10 mouse cellular contexts compared by ENCODE assay signal in the genomic region with DNA sequence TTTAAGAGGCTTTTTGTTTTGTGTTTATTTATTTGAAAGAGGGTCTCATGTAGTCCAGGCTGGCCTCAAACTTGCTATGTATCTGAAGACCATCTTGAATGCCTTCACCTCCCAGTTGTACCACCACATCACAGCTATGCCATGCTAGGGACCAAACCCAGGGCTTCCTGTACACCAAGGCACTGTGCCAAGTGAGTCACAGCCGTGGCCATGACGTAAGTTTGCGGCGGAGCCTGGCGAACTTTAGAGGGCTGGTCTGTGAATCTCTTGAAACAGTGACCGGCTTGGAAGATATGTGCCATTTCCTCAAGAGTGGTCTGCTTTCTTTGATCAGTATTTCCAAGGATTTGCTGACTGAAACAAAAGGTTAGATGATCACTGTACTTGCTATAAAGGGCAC. TPM values are rescaled to one million over a fixed set of nuclear protein-coding genes. Genes with fewer than 3 reads are reported as not detected.
DNase-seq lines count a peak whose midpoint lies in the region; ATAC-seq and TF ChIP-seq lines count a peak whose summit lies in the region.
"Had no signal": no experiment of that assay in that cellular context is flagged by ENCODE, and none has a peak within 500 bp of the region (broad histone marks: within the 10 kb centered on the region; RNA-seq: fewer than 3 reads in every experiment).

No protein-coding gene starts in this region.

- no peak overlapping the region for H3K4me2 ChIP-seq in liver, embryonic 12.5 days
- no peak overlapping the region for H3K4me2 ChIP-seq in liver, embryonic 11.5 days
- peak overlapping the region; percentile 58 for H3K4me2 ChIP-seq in myocyte (ENCODE audit: low read depth)

- peaks cover 14% of the 10 kb centered on the region for H3K36me3 ChIP-seq in liver, embryonic 12.5 days
- H3K36me3 ChIP-seq in liver, embryonic 11.5 days (ENCODE audit: control insufficient read depth, insufficient read depth, low read length) = no peaks in the 10 kb centered on the region
- H3K36me3 ChIP-seq in myocyte (ENCODE audit: control insufficient read depth, insufficient read depth) = no peaks in the 10 kb centered on the region

- no peak for DNase-seq in liver, embryonic 11.5 days (ENCODE audit: low spot score)
- peak; percentile 85 to 95 for DNase-seq in adrenal gland, adult (ENCODE audit: inconsistent age in 2 of 2, low spot score in 1 of 2)
- DNase-seq in heart, postnatal 4 days = peak; percentile 61
- DNase-seq in neural tube, embryonic 10.5 days (ENCODE audit: extremely low spot score, low spot score) = no peak
- no peak for DNase-seq in frontal cortex, postnatal 25 days (ENCODE audit: low spot score in 2 of 2)
- no peak for DNase-seq in B cell, adult 2 months
- DNase-seq: cerebellum, postnatal 36 days; thymus, postnatal 4 days had no signal

- H3K9ac ChIP-seq in liver, embryonic 12.5 days = peak overlapping the region; percentile 8; the same call in 1 of the 2 replicates
- no peak overlapping the region for H3K9ac ChIP-seq in liver, embryonic 11.5 days (ENCODE audit: low read depth, low read length)

- no peaks in the 10 kb centered on the region for H3K9me3 ChIP-seq in liver, embryonic 12.5 days (replicated peaks)
- H3K9me3 ChIP-seq in liver, embryonic 11.5 days (ENCODE audit: control insufficient read depth, low read length) = no peaks in the 10 kb centered on the region

- no peaks in the 10 kb centered on the region for H3K27me3 ChIP-seq in liver, embryonic 12.5 days (replicated peaks)
- H3K27me3 ChIP-seq in liver, embryonic 11.5 days (replicated peaks; ENCODE audit: control insufficient read depth, insufficient read depth, low read length) = no peaks in the 10 kb centered on the region
- H3K27me3 ChIP-seq in myocyte (ENCODE audit: control insufficient read depth, insufficient read depth, insufficient read length) = no peaks in the 10 kb centered on the region

- TF ChIP-seq POLR2A in myocyte (IDR thresholded peaks at IDR 0.05; ENCODE audit: insufficient read length, low read depth) = no peak

- ATAC-seq in liver, embryonic 12.5 days = no peak
- ATAC-seq in liver, embryonic 11.5 days (replicated peaks; ENCODE audit: low FRiP score) = no peak

- H3K4me1 ChIP-seq in liver, embryonic 12.5 days = peaks cover 92% of the 10 kb centered on the region
- peaks cover 42% of the 10 kb centered on the region for H3K4me1 ChIP-seq in liver, embryonic 11.5 days (replicated peaks; ENCODE audit: control insufficient read depth, insufficient read depth, low read length)

- WGBS in liver, embryonic 12.5 days (ENCODE audit: insufficient replicate concordance) = 84% methylated on average over 6 of the region's 6 CpGs
- WGBS in liver, embryonic 11.5 days = 92% methylated on average over 6 of the region's 6 CpGs

- peak overlapping the region; percentile 99 for H3K27ac ChIP-seq in liver, embryonic 12.5 days
- no peak overlapping the region for H3K27ac ChIP-seq in liver, embryonic 11.5 days (ENCODE audit: low read depth, low read length)

- H3ac ChIP-seq in myocyte (ENCODE audit: control insufficient read depth, insufficient read length) = no peak overlapping the region

- no peak overlapping the region for H3K4me3 ChIP-seq in liver, embryonic 12.5 days
- no peak overlapping the region for H3K4me3 ChIP-seq in liver, embryonic 11.5 days (ENCODE audit: low read depth, low read length)
- no peak overlapping the region for H3K4me3 ChIP-seq in myocyte

- peaks cover 15% of the 10 kb centered on the region for H3K79me2 ChIP-seq in myocyte (ENCODE audit: control insufficient read depth, insufficient read depth)

TF ChIP-seq in myocyte, 11 proteins besides CTCF, POLR2A, EP300 and RAD21:
- TF ChIP-seq POLR2AphosphoS2 (IDR thresholded peaks at IDR 0.05; ENCODE audit: insufficient read length, low read depth) (no peak), MAX (IDR thresholded peaks at IDR 0.05; ENCODE audit: low read depth) (no peak), REST (IDR thresholded peaks at IDR 0.05; ENCODE audit: insufficient read depth, insufficient read length) (no peak), CEBPB (IDR thresholded peaks at IDR 0.05; ENCODE audit: insufficient read depth, poor library complexity, severe bottlenecking) (no peak), MYOG (IDR thresholded peaks at IDR 0.05; ENCODE audit: control insufficient read depth in 1 of 3, insufficient read depth in 1 of 3, insufficient read length in 2 of 3, low read depth in 2 of 3) (no peak), SRF (IDR thresholded peaks at IDR 0.05; ENCODE audit: control insufficient read depth, insufficient read length, low read depth) (no peak)

RNA-seq across cellular contexts. Expression of a gene that starts 51.8 kb away (rescaled TPM):
- polyA plus RNA-seq in liver, embryonic 12.5 days (2016; fragmentation: Nextera tagmentation; extraction: Ambion mirVana) = 7.6 and 8.0 TPM in 2 replicates
- 9.8 and 10.2 TPM in 2 replicates for polyA plus RNA-seq in liver, embryonic 11.5 days (2014; fragmentation: Nextera tagmentation; extraction: Ambion mirVana)
- 1 to 10 TPM; 6.9 to 7.0 TPM for total RNA-seq in heart, postnatal 4 days (2021)
- 4.2 TPM for polyA plus RNA-seq in myocyte (2012; fragmentation: generic; extraction: Trizol)

Comparison
In these comparisons a context has a peak if more than half of its experiments do, and no peak if none do; other contexts are left out.
1. DNase-seq: peak in adrenal gland, adult (2 of 2) and heart, postnatal 4 days (single experiment); none in liver, embryonic 11.5 days (single experiment), neural tube, embryonic 10.5 days (single experiment), frontal cortex, postnatal 25 days (0 of 2) and B cell, adult 2 months (0 of 2).